Mouse (Mus musculus): ENCODE results near the gene Rasgef1b.

Gene Rasgef1b

DNA sequence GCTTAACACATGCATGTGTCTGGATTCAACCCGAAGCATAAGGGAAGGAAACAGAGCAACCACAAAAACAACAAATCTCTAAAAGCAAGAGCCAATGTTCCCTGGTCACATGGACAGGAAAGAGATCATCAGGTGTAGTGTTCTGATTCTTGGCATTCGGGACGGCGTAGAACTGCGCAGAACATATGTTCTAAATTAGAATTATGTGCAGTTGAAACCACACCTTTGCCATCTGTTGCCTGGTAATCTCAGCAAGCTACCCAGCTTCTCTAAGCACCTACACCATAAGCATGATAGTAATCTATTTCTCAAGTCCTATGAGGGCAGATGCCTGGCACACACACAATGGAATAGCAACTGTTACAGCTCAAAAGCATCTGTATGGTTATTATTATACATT is 27.1 kb downstream of the Rasgef1b start:
- DNase-seq: no peak

DNA sequence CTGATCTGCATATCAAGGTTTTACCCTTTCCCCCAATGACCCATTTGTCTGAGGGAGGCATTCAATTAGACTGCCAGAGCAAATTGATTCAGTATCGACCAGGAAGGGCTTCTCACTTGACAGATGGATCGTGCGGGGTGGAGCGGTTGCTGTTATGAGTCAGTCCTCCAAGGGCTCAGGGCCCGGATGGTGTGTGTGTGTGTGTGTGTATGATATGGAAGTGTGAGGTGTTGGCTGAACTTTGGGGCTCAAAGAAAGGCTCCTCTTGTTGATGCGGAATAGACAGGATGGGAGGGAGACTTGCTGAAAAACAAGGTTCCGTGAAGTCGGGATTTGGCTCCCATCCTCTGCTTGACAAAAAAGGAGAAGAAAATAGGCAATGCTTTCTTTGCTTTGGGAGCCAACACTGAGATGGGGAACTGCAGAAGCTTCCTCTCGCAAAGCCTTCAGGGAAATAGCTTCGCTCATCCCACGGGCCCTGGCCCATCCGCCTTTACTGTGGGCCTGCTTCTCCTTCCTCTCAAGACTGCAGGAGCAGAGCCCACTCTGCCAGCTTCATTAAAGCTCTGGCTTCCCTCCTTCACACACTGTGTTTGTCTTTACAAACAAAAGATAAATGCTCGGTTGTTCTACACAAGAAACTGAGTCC is 34.0 kb downstream of the Rasgef1b start:
- no peak for DNase-seq

- no peak for DNase-seq
Measured at GRCm38 (mm10) chr5:99689909-99690308, 39.0 kb downstream of the Rasgef1b start.

DNA sequence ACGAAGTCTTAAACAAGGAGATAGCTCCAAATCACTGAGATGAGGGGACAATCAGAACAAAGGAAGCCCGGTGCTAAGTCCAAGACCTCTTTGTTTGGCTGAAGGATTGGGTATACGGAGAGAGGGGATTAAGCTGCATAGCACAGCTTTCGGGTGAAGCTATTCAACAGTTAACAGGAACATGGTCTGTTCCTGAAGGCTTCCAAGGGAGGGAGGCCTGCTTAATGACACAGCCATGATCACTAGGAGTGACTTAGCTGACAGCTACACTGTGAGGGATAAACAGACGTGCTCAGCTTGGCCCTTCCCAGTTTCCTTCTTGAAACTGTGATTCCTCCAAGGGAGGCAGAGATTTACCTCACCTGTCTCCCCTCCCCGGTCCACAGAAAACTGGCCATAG is 41.0 kb downstream of the Rasgef1b start:
- no peak for DNase-seq

DNA sequence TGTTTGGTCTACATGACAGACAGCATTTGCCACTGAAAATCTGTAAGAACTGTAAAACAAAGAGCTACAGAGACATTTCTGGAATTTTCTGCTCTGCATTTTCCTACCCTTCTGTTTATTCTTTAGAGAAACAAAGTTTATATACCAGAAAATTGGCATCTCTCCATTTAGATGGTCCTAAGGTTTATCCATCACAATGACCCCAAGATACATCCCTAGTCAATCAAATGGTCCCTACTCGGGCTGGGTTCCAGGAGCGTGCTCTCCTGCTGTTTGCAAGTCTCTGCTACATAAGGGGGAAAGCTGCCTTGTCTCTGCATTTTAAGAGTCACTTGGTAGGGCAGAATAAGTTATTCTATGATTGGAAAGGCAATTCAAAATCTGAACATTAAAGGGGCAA is 44.8 kb downstream of the Rasgef1b start:
- DNase-seq: no peak

DNA sequence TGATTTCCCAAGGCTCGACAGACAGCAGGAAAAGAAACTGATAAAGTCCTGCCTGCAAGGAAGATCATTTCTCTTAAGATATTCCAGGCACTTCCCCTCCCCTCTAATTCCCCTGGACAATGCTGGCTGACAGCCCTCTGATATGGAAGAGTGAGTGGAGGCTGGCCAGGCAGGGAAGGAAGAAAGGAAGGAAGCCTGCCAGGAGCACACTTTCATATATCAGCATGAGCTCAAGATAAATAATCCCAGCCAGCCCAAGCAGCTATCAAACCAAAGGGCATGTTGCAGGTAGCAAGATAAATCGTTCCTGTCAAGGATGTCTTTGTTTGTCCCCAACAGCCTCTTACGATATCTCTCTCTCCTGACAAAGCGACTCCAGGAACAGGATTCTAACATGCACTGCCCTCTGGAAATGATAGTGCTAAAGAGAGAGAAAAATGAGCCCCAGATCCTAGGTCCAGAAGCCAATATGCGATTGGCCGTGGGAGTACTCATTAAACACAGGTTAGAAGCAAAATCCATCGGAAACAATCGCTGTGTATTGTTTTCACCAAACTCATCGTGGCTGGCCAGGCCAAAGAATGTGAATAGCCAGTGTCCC is 58.8 kb downstream of the Rasgef1b start:
- DNase-seq: no peak

DNA sequence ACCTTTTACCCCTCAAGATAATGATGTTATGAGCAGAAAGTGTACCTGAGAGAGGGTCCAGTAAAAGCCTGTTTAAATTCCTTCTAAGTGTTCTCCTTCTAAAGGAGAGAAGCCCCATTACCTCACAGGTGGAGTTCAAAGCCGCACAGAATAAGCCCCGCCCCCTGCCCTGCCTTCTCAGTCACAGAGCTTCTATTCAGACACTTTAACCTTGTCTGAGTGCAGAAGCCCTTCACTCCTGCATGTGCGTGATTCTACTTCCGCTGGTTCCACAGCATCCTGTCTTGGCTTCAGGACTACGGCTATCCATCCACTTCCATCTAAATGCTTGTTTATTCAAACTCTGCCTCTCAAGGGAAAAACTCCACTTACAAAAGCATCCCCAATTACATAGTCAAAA is 72.8 kb downstream of the Rasgef1b start:
- DNase-seq: no peak

DNA sequence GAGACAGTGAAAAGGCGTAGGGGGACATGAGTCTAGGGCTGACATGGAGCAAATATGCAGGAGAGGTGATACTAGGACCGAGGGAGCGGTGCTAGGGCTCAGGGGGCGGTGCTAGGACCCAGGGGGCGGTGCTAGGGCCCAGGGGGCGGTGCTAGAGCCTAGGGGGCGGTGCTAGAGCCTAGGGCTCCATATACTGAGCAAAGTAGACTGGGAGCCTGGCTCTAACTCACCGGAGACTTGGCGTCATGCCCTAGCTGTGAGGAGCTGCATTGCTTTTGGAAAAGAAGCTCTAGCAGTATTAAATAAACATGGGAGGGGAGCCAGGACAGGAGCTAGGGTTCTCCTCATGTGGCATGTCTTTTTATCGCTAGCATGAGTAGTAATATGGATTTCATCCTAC is 75.9 kb downstream of the Rasgef1b start:
- DNase-seq: no peak

DNA sequence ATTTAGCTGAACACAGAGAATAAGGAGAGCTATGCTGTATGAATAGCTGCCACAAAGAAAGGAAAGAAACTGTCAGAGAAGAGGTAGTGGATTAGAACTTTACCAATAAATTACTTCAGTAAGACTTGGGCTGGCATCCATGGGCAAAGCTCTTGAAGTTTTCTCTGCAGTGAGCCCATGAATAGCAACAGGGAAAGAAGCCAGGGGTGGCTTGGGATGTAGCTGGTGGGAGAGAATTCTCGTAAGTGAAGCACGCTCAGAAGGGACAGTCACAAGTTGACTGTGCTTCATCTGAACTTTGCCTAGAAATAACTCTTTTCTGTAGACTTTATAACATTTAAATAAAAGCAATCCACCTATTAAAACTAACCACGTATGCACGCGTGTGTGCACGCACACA is 87.5 kb downstream of the Rasgef1b start:
- no peak for DNase-seq

- no peak for DNase-seq
Measured at GRCm38 (mm10) chr5:99636575-99636974, 92.3 kb downstream of the Rasgef1b start.

DNA sequence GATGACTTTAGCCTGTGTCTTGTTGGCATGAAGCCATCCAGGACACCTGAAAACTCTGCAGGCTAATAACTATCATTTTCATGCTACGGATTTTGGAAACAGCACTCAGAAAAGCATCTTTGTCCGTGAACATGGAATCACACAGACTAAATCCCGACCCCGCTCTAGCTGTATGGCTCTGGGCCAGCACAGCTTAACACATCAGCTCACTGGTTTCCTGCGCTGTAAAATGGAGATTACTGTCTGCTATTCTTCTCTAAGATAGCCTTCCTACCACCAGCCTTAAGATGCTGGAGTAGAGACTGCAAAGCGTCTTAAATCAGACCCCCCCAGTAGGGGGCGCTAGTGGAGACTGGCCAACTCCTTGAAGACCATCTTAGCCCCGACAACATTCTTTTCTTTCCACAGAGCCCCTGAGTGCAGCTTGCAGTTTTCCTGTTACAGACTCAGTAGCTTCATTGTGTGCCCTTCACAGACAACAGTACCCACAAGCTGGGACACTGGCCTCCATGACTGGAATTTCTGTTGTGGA is 94.8 kb downstream of the Rasgef1b start:
- DNase-seq: no peak

GRCm38 (mm10) chr5:99633548-99633947 is 95.3 kb downstream of the Rasgef1b start:
- DNase-seq: no peak

- no peak for DNase-seq
Measured at GRCm38 (mm10) chr5:99632649-99633310, 96.1 kb downstream of the Rasgef1b start.

DNA sequence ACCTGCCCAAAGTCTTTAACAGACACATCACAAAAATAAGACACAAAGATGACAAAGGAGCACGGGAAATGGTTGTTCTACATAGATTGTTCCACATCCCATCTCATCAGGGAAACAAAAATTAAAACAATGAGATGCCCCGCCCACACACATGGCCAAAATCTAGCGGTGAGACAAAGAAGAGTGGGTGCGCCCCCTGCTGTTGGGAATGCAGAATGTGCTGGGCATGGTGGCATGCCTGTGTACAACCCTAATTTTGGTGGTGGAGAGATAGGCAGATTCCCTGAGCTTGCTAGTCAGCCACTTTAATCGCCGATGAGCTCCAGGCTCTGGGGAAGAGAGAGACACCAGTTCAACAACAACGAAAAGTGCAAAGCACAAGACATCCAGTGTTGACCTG is 98.8 kb downstream of the Rasgef1b start:
- DNase-seq: peak; percentile 25 to 29

DNA sequence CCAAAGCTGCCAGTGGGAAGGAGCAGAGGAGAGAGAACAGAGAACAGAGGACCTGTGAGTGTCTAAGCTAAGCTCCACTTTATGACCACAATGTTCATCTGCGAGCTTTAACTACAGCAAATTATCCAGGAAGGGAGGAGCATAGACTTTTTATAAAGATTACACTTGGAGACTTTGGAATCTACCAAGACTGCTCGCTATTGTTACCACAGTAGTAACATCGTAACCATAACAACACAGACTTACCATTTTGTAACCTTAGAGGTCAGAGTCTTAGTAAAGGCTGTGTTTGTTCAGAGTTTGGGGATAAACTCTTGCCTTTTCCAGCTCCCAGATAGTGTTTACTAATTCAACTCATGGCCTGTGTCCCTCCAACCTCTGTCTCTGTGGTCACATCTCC is 103.3 kb downstream of the Rasgef1b start:
- DNase-seq: no peak

DNA sequence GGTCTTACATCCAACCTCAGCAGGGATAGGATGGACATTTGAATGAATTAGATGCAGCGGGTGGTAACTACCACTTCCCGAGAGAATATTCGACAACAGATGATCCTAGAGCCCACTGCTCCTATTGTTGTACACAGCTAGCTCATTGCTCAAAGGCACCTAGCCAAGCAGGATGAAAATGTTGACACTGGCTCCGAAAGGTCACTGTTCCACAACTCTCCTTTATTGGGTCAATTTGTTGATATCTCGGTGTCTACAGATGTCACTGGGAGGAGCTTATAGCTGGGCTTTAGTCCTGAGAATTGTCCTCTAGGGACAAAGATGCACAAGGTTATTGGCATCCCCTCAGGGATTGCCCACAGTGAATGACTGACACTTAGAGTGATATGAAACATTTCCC is 108.1 kb downstream of the Rasgef1b start:
- DNase-seq: no peak

- DNase-seq: no peak
Measured at GRCm38 (mm10) chr5:99617271-99617800, 111.5 kb downstream of the Rasgef1b start.

DNA sequence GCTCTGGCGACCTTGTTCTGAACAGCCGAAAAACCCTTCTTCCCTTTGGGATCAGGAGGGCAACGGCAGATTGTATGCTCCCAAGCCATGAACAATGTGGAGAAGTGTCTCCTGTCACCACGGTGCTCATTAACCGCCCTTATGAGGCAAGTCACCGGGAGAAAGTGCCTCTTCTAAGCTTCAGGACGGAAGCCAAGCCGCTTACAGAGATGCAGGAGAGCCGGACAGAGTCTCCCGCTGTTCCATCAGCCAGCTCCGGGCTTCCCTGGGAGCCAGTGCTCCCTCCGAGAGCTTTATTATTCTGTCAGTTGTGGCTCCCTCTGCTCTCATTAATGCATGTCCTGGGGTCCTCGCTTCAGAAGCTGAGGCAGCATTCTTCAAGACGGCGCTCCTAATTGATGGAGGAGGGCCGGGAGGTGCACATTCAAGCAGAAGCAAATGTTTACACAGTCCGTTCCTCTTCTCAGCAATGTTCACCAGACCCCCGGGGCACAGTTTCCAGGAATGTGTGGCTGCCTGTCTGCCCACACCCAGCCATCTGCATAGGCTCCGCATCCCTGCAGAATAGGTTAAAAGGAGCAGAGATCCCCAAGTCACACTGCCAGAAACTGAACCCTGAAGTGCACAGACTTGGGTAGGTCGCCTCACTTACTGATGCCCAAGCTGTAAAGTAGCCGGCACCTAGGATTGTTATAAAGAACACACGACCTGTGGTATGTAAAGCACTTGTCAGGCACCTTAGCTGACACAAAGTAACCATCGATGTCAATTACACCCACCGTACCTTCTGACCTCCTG is 115.3 kb downstream of the Rasgef1b start:
- DNase-seq: no peak

GRCm38 (mm10) chr5:99607602-99608001 is 121.3 kb downstream of the Rasgef1b start:
- DNase-seq: no peak

DNA sequence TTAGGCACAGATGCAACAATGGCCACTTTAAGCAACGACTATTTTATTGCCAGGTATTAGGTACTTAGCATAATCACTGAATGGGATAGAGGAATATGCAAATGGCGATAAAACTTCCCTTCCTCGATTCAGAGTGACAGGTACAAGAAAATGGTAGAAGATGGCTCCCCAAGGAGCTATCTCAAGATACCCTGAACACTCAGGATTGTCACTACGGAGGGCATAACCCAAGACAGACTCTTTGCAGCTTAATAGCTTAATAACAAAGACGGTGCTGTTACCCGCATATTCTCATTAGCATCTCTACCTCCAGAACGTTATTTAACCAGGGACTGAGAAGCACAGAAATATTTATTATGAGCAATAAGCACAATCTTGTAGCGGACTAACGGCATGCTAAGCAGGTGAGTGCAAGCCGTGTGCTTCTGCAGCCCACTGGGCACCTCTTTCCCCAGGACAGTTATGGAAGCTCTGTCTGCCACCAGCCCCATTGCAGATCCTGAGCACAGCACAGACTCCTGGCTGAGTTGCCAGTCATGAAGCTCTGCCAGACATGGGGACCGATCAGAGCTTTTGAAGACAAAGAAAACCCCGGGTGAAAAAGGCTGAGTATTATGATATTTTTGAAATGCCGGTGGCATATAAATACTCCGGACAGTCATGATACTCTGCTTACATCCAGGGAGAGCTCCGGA is 122.6 kb downstream of the Rasgef1b start:
- DNase-seq: no peak

- no peak for DNase-seq
Measured at GRCm38 (mm10) chr5:99602244-99603023, 126.4 kb downstream of the Rasgef1b start.

GRCm38 (mm10) chr5:99599376-99599775 is 129.5 kb downstream of the Rasgef1b start:
- no peak for DNase-seq

Data from thymus, postnatal 36 days (tissue).